ENCODE assay signal across 9 mouse cellular contexts in genomic region chr5:34170726-34171125, GRCm38 (mm10). TPM values are rescaled to one million over a fixed set of nuclear protein-coding genes. Genes with fewer than 3 reads are reported as not detected.
DNase-seq lines count a peak whose midpoint lies in the region; ATAC-seq and TF ChIP-seq lines count a peak whose summit lies in the region.
"Had no signal": no experiment of that assay in that cellular context is flagged by ENCODE, and none has a peak within 500 bp of the region (broad histone marks: within the 10 kb centered on the region; RNA-seq: fewer than 3 reads in every experiment).

No protein-coding gene starts in this region.

- H3K9ac ChIP-seq in forebrain, postnatal 0 days, result no peak overlapping the region
- H3K9ac ChIP-seq in forebrain, embryonic 16.5 days (replicated peaks; ENCODE audit: low read depth, low read length), result no peak overlapping the region
- no peak overlapping the region for H3K9ac ChIP-seq in liver, adult 2 months (ENCODE audit: low read depth, low read length)
- no peak overlapping the region for H3K9ac ChIP-seq in stomach, embryonic 14.5 days (replicated peaks; ENCODE audit: low read depth, low read length)

- H3K4me3 ChIP-seq in forebrain, postnatal 0 days (ENCODE audit: low read depth, low read length), result no peak overlapping the region
- H3K4me3 ChIP-seq in forebrain, embryonic 16.5 days (replicated peaks; ENCODE audit: low read length), result no peak overlapping the region
- H3K4me3 ChIP-seq in liver, adult 2 months (ENCODE audit: insufficient read depth, low read depth, low read length), result no peak overlapping the region
- no peak overlapping the region for H3K4me3 ChIP-seq in embryonic fibroblast, embryonic 13.5 days (ENCODE audit: insufficient read depth, low read length)
- no peak overlapping the region for H3K4me3 ChIP-seq in stomach, embryonic 14.5 days (ENCODE audit: low read depth, low read length)

- no peak for ATAC-seq in forebrain, postnatal 0 days
- ATAC-seq in forebrain, embryonic 16.5 days, result no peak
- ATAC-seq in stomach, embryonic 14.5 days (ENCODE audit: insufficient number of reproducible peaks, insufficient read depth, low FRiP score, low read depth), result no peak

- no peak for TF ChIP-seq POLR2A in liver, adult 2 months (IDR thresholded peaks at IDR 0.05; ENCODE audit: extremely low read depth, insufficient read depth, low read length)
- no peak for TF ChIP-seq POLR2A in embryonic fibroblast, embryonic 13.5 days (IDR thresholded peaks at IDR 0.05; ENCODE audit: low read depth, low read length)

- H3K36me3 ChIP-seq in forebrain, postnatal 0 days (ENCODE audit: insufficient read depth), result peaks cover 28% of the 10 kb centered on the region
- peaks cover 7% of the 10 kb centered on the region for H3K36me3 ChIP-seq in forebrain, embryonic 16.5 days (ENCODE audit: control insufficient read depth, insufficient read depth)
- peaks cover 4% of the 10 kb centered on the region; the same call in 1 of the 2 replicates for H3K36me3 ChIP-seq in liver, adult 2 months (ENCODE audit: control insufficient read depth, insufficient read depth, low read length)
- H3K36me3 ChIP-seq in stomach, embryonic 14.5 days (ENCODE audit: control insufficient read depth, insufficient read depth, low read length), result peaks cover 18% of the 10 kb centered on the region

- no peak for DNase-seq in forebrain, postnatal 0 days
- peak; percentile 37 for DNase-seq in liver, adult 2 months (ENCODE audit: extremely low read depth, low read depth, low spot score)
- no peak for DNase-seq in liver
- DNase-seq in retina, postnatal 1 day, result no peak
- DNase-seq in urinary bladder, adult 2 months (ENCODE audit: low spot score), result no peak

- H3K27ac ChIP-seq in forebrain, postnatal 0 days (ENCODE audit: low read depth, low read length), result peak overlapping the region; percentile 40
- H3K27ac ChIP-seq in forebrain, embryonic 16.5 days (ENCODE audit: low read length), result no peak overlapping the region
- H3K27ac ChIP-seq in liver, adult 2 months (replicated peaks; ENCODE audit: insufficient read depth, low read depth, low read length), result peak overlapping the region; percentile 88
- peak overlapping the region; percentile 62 for H3K27ac ChIP-seq in embryonic fibroblast, embryonic 13.5 days (ENCODE audit: insufficient read depth, low read length)
- peak overlapping the region; percentile 41; the same call in 1 of the 2 replicates for H3K27ac ChIP-seq in stomach, embryonic 14.5 days (ENCODE audit: low read length)

- WGBS in forebrain, postnatal 0 days, result 80% methylated on average over 4 of the region's 4 CpGs
- WGBS in forebrain, embryonic 16.5 days, result 95% methylated on average over 4 of the region's 4 CpGs
- WGBS in liver, adult 2 months, result 71% methylated on average over 4 of the region's 4 CpGs
- 66% methylated on average over 4 of the region's 4 CpGs for WGBS in stomach, embryonic 14.5 days

- H3K79me2 ChIP-seq in liver, adult 2 months (ENCODE audit: control insufficient read depth, insufficient read depth, low read length), result no peaks in the 10 kb centered on the region; the same call in 1 of the 2 replicates

- H3K27me3 ChIP-seq in forebrain, postnatal 0 days (ENCODE audit: insufficient read depth, low read length), result no peaks in the 10 kb centered on the region
- H3K27me3 ChIP-seq in forebrain, embryonic 16.5 days (replicated peaks; ENCODE audit: control insufficient read depth, insufficient read depth, low read length), result no peaks in the 10 kb centered on the region
- no peaks in the 10 kb centered on the region for H3K27me3 ChIP-seq in liver, adult 2 months (ENCODE audit: control insufficient read depth, insufficient read depth, low read length)
- H3K27me3 ChIP-seq in stomach, embryonic 14.5 days (ENCODE audit: control insufficient read depth, insufficient read depth, low read length), result no peaks in the 10 kb centered on the region
- H3K27me3 ChIP-seq: megakaryocyte, embryonic 14.5 days had no signal

- no peak overlapping the region for H3K4me2 ChIP-seq in forebrain, postnatal 0 days (ENCODE audit: low read depth)
- H3K4me2 ChIP-seq in forebrain, embryonic 16.5 days (ENCODE audit: low read length), result no peak overlapping the region
- H3K4me2 ChIP-seq in stomach, embryonic 14.5 days (replicated peaks; ENCODE audit: low read depth, low read length), result no peak overlapping the region

- H3K9me3 ChIP-seq in forebrain, postnatal 0 days (ENCODE audit: low read length), result no peaks in the 10 kb centered on the region
- no peaks in the 10 kb centered on the region for H3K9me3 ChIP-seq in forebrain, embryonic 16.5 days (ENCODE audit: control insufficient read depth, low read length)
- H3K9me3 ChIP-seq in stomach, embryonic 14.5 days (ENCODE audit: control insufficient read depth, low read depth, low read length), result no peaks in the 10 kb centered on the region
- H3K9me3 ChIP-seq: megakaryocyte, embryonic 14.5 days had no signal

- H3K4me1 ChIP-seq in forebrain, postnatal 0 days (ENCODE audit: insufficient read depth), result no peaks in the 10 kb centered on the region
- H3K4me1 ChIP-seq in forebrain, embryonic 16.5 days (replicated peaks; ENCODE audit: control insufficient read depth, insufficient read depth, low read length), result peaks cover 12% of the 10 kb centered on the region
- peaks cover 4% of the 10 kb centered on the region; the same call in 1 of the 2 replicates for H3K4me1 ChIP-seq in liver, adult 2 months (ENCODE audit: control insufficient read depth, insufficient read depth, low read length)
- no peaks in the 10 kb centered on the region for H3K4me1 ChIP-seq in embryonic fibroblast, embryonic 13.5 days (ENCODE audit: control insufficient read depth, insufficient read depth, low read length)
- H3K4me1 ChIP-seq in stomach, embryonic 14.5 days (ENCODE audit: control insufficient read depth, insufficient read depth, low read length), result 0 out of 2 replicates have a peak, but pooled peaks cover 2% of the 10 kb centered on the region

- no peak for TF ChIP-seq CTCF in forebrain, postnatal 0 days (IDR thresholded peaks at IDR 0.05; ENCODE audit: low read depth)
- TF ChIP-seq CTCF in liver, adult 2 months (IDR thresholded peaks at IDR 0.05; ENCODE audit: low read depth, low read length), result no peak
- TF ChIP-seq CTCF in embryonic fibroblast, embryonic 13.5 days (IDR thresholded peaks at IDR 0.05; ENCODE audit: borderline replicate concordance, insufficient read depth, low read length), result no peak

RNA-seq across cellular contexts. Expression of gene Haus3, which starts 1.4 kb away (rescaled TPM):
- 6.0 and 11.4 TPM in 2 replicates for total RNA-seq in forebrain, postnatal 0 days (2014; rRNA removed)
- 7.9 and 9.1 TPM in 2 replicates for polyA plus RNA-seq in forebrain, postnatal 0 days (2015; fragmentation: Nextera tagmentation; extraction: Ambion mirVana)
- polyA plus RNA-seq in forebrain, embryonic 16.5 days (2015; fragmentation: Nextera tagmentation; extraction: Ambion mirVana), result 18.0 and 23.1 TPM in 2 replicates
- total RNA-seq in liver, adult 2 months (2014; rRNA removed), result 3.9 and 4.0 TPM in 2 replicates
- 0.17 and 0.27 TPM in 2 replicates for polyA plus RNA-seq in liver, adult 2 months (2012; rRNA removed)
- 19.3 and 31.2 TPM in 2 replicates for polyA plus RNA-seq in embryonic fibroblast, embryonic 13.5 days (2011; ENCODE audit: insufficient read length, low read depth, missing spikeins)
- 29.8 and 33.1 TPM in 2 replicates for polyA plus RNA-seq in stomach, embryonic 14.5 days (2014; fragmentation: Nextera tagmentation; extraction: Ambion mirVana)
- polyA plus RNA-seq in urinary bladder, adult 2 months (2012; rRNA removed), result 5.3 and 6.1 TPM in 2 replicates

RNA-seq across cellular contexts. Expression of gene Poln, which starts 1.5 kb away (rescaled TPM):
- 0.05 and 0.15 TPM in 2 replicates for total RNA-seq in forebrain, postnatal 0 days (2014; rRNA removed)
- 0.13 and 0.48 TPM in 2 replicates for polyA plus RNA-seq in forebrain, postnatal 0 days (2015; fragmentation: Nextera tagmentation; extraction: Ambion mirVana)
- polyA plus RNA-seq in forebrain, embryonic 16.5 days (2015; fragmentation: Nextera tagmentation; extraction: Ambion mirVana), result 0.37 and 0.73 TPM in 2 replicates
- total RNA-seq in liver, adult 2 months (2014; rRNA removed), result 0.13 TPM in 1 of 2 replicates, not detected in the other
- polyA plus RNA-seq in liver, adult 2 months (2012; rRNA removed), result not detected in 2 replicates
- polyA plus RNA-seq in embryonic fibroblast, embryonic 13.5 days (2011; ENCODE audit: insufficient read length, low read depth, missing spikeins), result 0.48 and 0.61 TPM in 2 replicates
- 0.87 and 1.1 TPM in 2 replicates for polyA plus RNA-seq in stomach, embryonic 14.5 days (2014; fragmentation: Nextera tagmentation; extraction: Ambion mirVana)
- 0.19 and 0.46 TPM in 2 replicates for polyA plus RNA-seq in urinary bladder, adult 2 months (2012; rRNA removed)

RNA-seq across cellular contexts. Expression of gene Mxd4, which starts 16.8 kb away (rescaled TPM):
- total RNA-seq in forebrain, postnatal 0 days (2014; rRNA removed), result 75.9 and 88.9 TPM in 2 replicates
- polyA plus RNA-seq in forebrain, postnatal 0 days (2015; fragmentation: Nextera tagmentation; extraction: Ambion mirVana), result 18.1 and 23.7 TPM in 2 replicates
- polyA plus RNA-seq in forebrain, embryonic 16.5 days (2015; fragmentation: Nextera tagmentation; extraction: Ambion mirVana), result 37.1 and 47.2 TPM in 2 replicates
- total RNA-seq in liver, adult 2 months (2014; rRNA removed), result 43.6 and 53.5 TPM in 2 replicates
- 111 and 125 TPM in 2 replicates for polyA plus RNA-seq in liver, adult 2 months (2012; rRNA removed)
- 67.2 and 69.7 TPM in 2 replicates for polyA plus RNA-seq in embryonic fibroblast, embryonic 13.5 days (2011; ENCODE audit: insufficient read length, low read depth, missing spikeins)
- polyA plus RNA-seq in stomach, embryonic 14.5 days (2014; fragmentation: Nextera tagmentation; extraction: Ambion mirVana), result 51.4 and 58.6 TPM in 2 replicates
- polyA plus RNA-seq in urinary bladder, adult 2 months (2012; rRNA removed), result 78.7 and 85.4 TPM in 2 replicates
